Mouse (Mus musculus): ENCODE results near the gene Khdc1b. TPM values are rescaled to one million over a fixed set of nuclear protein-coding genes. Genes with fewer than 3 reads are reported as not detected.

The Khdc1b gene
- total and polyA plus RNA-seq, 3 experiments = not detected

DNA sequence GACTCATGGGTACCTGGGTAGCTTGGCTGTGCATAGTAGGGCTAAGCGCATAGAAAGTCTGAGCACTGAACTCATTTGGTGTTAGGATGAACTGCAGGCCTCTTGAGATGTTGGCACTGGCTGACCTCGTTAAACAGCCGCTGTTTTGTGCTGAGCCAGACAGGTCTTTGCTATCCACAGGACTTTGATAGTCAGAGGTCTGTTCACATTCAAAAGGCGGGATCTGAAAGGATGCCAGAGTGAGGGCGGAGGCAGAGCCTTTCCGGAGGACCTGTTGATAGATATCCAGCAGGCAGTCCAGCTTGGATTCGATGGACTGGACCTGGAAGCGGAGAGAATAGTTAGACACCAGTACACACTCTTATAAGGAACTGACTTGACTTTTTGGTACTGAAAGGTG, 19.4 kb downstream of the Khdc1b start:
- H3K9me3 ChIP-seq (replicated peaks; ENCODE audit: insufficient read depth, low read length) = no peaks in the 10 kb centered on the region
- DNase-seq (ENCODE audit: low read depth, low spot score) = no peak
- no peaks in the 10 kb centered on the region for H3K36me3 ChIP-seq (ENCODE audit: control insufficient read depth in 1 of 2, insufficient read depth in 2 of 2, low read length in 2 of 2)
- TF ChIP-seq CTCF (IDR thresholded peaks at IDR 0.05 in 2 of 3, conservative IDR thresholded peaks at IDR 0.05 in 1 of 3; ENCODE audit: control insufficient read depth in 1 of 3, insufficient read depth in 1 of 3, low read depth in 2 of 3, low read length in 3 of 3, poor library complexity in 1 of 3, severe bottlenecking in 1 of 3) = no peak
- TF ChIP-seq JUND (IDR thresholded peaks at IDR 0.05; ENCODE audit: low read depth, low read length) = no peak
- no peak for TF ChIP-seq POLR2AphosphoS5 (IDR thresholded peaks at IDR 0.05; ENCODE audit: borderline replicate concordance, low read depth, low read length)
- TF ChIP-seq MEF2A (IDR thresholded peaks at IDR 0.05; ENCODE audit: extremely low read depth, insufficient replicate concordance, low read depth, low read length, poor library complexity, severe bottlenecking) = no peak
- no peak for TF ChIP-seq TAL1 (IDR thresholded peaks at IDR 0.05; ENCODE audit: low read length)
- TF ChIP-seq E2F4 (IDR thresholded peaks at IDR 0.05; ENCODE audit: borderline replicate concordance, low read depth, low read length) = no peak
- TF ChIP-seq KAT2A (conservative IDR thresholded peaks at IDR 0.05; ENCODE audit: low read depth, low read length) = no peak
- no peak for TF ChIP-seq TCF12 (IDR thresholded peaks at IDR 0.05; ENCODE audit: low read depth, low read length)
- TF ChIP-seq USF1 (IDR thresholded peaks at IDR 0.05; ENCODE audit: low read depth, low read length) = no peak
- TF ChIP-seq USF2 (IDR thresholded peaks at IDR 0.05; ENCODE audit: borderline replicate concordance in 1 of 2, insufficient read depth in 1 of 2, low read depth in 1 of 2, low read length in 2 of 2) = no peak
- no peak for TF ChIP-seq CHD2 (IDR thresholded peaks at IDR 0.05; ENCODE audit: low read length)
- no peak for TF ChIP-seq SMC3 (IDR thresholded peaks at IDR 0.05; ENCODE audit: low read depth, low read length)
- TF ChIP-seq SIN3A (IDR thresholded peaks at IDR 0.05; ENCODE audit: low read length) = no peak
- H3K4me1 ChIP-seq (ENCODE audit: control insufficient read depth in 1 of 2, insufficient read depth in 2 of 2, low read length in 2 of 2) = no peaks in the 10 kb centered on the region
- H3K4me3 ChIP-seq (ENCODE audit: control insufficient read depth in 1 of 2, insufficient read depth in 1 of 2, low read depth in 2 of 2, low read length in 2 of 2) = no peak overlapping the region
- peaks cover 0 to 1% of the 10 kb centered on the region in 2 experiments; a peak in 1 of 4 replicates for H3K27me3 ChIP-seq (ENCODE audit: control insufficient read depth in 1 of 2, insufficient read depth in 2 of 2, low read length in 2 of 2)
- no peak overlapping the region for H3K27ac ChIP-seq (ENCODE audit: control insufficient read depth, low read depth, low read length)
- H3K9ac ChIP-seq (ENCODE audit: control insufficient read depth, low read depth, low read length, poor library complexity, severe bottlenecking) = no peak overlapping the region
- no peaks in the 10 kb centered on the region for H3K79me2 ChIP-seq (ENCODE audit: control insufficient read depth, insufficient read depth, low read length, poor library complexity)

DNA sequence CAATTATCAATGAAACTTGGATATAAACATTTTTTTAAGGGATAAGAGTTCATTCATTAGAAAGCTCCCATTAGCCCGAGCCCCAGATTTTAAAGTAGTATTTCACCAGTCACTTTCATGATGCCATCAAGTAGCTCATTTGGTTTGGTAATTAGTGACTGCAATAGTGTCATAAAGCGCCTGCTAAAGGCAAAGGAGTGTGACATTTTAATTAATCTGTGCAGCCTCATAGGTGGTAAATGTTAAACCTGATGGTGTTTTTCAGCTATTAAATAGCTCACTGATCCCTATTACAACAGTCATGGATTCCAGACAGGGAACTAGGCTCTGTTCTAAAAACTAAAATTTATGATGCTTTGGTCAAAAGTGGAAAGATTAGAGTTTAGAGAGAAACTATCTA, 23.9 kb downstream of the Khdc1b start:
- peaks cover 0 to 4% of the 10 kb centered on the region in 2 experiments; a peak in 2 of 4 replicates for H3K27me3 ChIP-seq (ENCODE audit: control insufficient read depth in 1 of 2, insufficient read depth in 2 of 2, low read length in 2 of 2)
- H3K9ac ChIP-seq (ENCODE audit: control insufficient read depth, low read depth, low read length, poor library complexity, severe bottlenecking) = no peak overlapping the region
- no peak overlapping the region for H3K27ac ChIP-seq (ENCODE audit: control insufficient read depth, low read depth, low read length)
- TF ChIP-seq ZKSCAN1 (IDR thresholded peaks at IDR 0.05; ENCODE audit: low read depth, low read length) (no peak), MYB (IDR thresholded peaks at IDR 0.05; ENCODE audit: low read depth, low read length) (no peak), RCOR1 (IDR thresholded peaks at IDR 0.05; ENCODE audit: low read depth, low read length) (no peak), TBP (IDR thresholded peaks at IDR 0.05; ENCODE audit: low read depth, low read length) (no peak), KAT2A (conservative IDR thresholded peaks at IDR 0.05; ENCODE audit: low read depth, low read length) (no peak), BHLHE40 (IDR thresholded peaks at IDR 0.05; ENCODE audit: borderline replicate concordance, low read depth, low read length) (no peak)
- H3K36me3 ChIP-seq (ENCODE audit: control insufficient read depth in 1 of 2, insufficient read depth in 2 of 2, low read length in 2 of 2) = no peaks in the 10 kb centered on the region
- no peaks in the 10 kb centered on the region for H3K9me3 ChIP-seq (replicated peaks; ENCODE audit: insufficient read depth, low read length)
- no peaks in the 10 kb centered on the region for H3K4me1 ChIP-seq (ENCODE audit: control insufficient read depth in 1 of 2, insufficient read depth in 2 of 2, low read length in 2 of 2)
- H3K79me2 ChIP-seq (ENCODE audit: control insufficient read depth, insufficient read depth, low read length, poor library complexity) = no peaks in the 10 kb centered on the region
- H3K4me3 ChIP-seq (ENCODE audit: control insufficient read depth in 1 of 2, insufficient read depth in 1 of 2, low read depth in 2 of 2, low read length in 2 of 2) = no peak overlapping the region
- DNase-seq (ENCODE audit: low read depth, low spot score) = no peak

All from MEL (cell line).